In genomic region chr6:148279240-148279639, GRCm38 (mm10) we compare ENCODE assay signal across 9 mouse cellular contexts.
"Had no signal": no experiment of that assay in that cellular context is flagged by ENCODE, and none has a peak within 500 bp of the region (broad histone marks: within the 10 kb centered on the region; RNA-seq: fewer than 3 reads in every experiment).

No protein-coding gene starts in this region.

- H3K9ac ChIP-seq: liver, embryonic 15.5 days had no signal

- H3K4me3 ChIP-seq: left cerebral cortex, adult 2 months; limb, embryonic 10.5 days; liver, embryonic 15.5 days; midbrain, embryonic 10.5 days had no signal

- H3K9me3 ChIP-seq: limb, embryonic 10.5 days; liver, embryonic 15.5 days; midbrain, embryonic 10.5 days had no signal

- H3K4me2 ChIP-seq: liver, embryonic 11.5 days; liver, embryonic 15.5 days had no signal

- DNase-seq: spleen, adult 18-20 months; thymus, postnatal 36 days had no signal

- H3K27me3 ChIP-seq: liver, embryonic 15.5 days had no signal

- H3K4me1 ChIP-seq: liver, embryonic 15.5 days had no signal

- H3K27ac ChIP-seq: left cerebral cortex, adult 2 months; limb, embryonic 10.5 days; liver, embryonic 15.5 days; midbrain, embryonic 10.5 days had no signal

- H3K36me3 ChIP-seq: limb, embryonic 10.5 days; liver, embryonic 15.5 days; midbrain, embryonic 10.5 days had no signal

- ATAC-seq: intestine, embryonic 16.5 days; lung, postnatal 0 days had no signal
